Mouse (Mus musculus): ENCODE data around the gene Gm43191. TPM values are rescaled to one million over a fixed set of nuclear protein-coding genes. Genes with fewer than 3 reads are reported as not detected.
"Not testable (repeated sequence)": the region's sequence is repeated elsewhere in the genome, so short reads cannot be mapped to it uniquely, and the experiment has no call there.

Gm43191 gene
- polyA plus RNA-seq, 2 experiments from 2014 or later, result not detected

- ATAC-seq, result peak; percentile 1
Measured at GRCm38 (mm10) chr3:116661288-116661869, 19.7 kb downstream of the Gm43191 start.

GRCm38 (mm10) chr3:116659856-116660430 is 21.1 kb downstream of the Gm43191 start:
- no peak for ATAC-seq

GRCm38 (mm10) chr3:116658928-116659565 is 22.0 kb downstream of the Gm43191 start:
- ATAC-seq, result peak; percentile 23

- peak; percentile 50 for ATAC-seq
Measured at GRCm38 (mm10) chr3:116656184-116656965, 24.7 kb downstream of the Gm43191 start.

GRCm38 (mm10) chr3:116654051-116654450 is 27.0 kb downstream of the Gm43191 start:
- ATAC-seq, result not testable (repeated sequence)

GRCm38 (mm10) chr3:116653278-116653945 is 27.6 kb downstream of the Gm43191 start:
- no peak for ATAC-seq

GRCm38 (mm10) chr3:116652033-116652446 is 29.0 kb downstream of the Gm43191 start:
- no peak for ATAC-seq

- no peak for ATAC-seq
Measured at GRCm38 (mm10) chr3:116650698-116651097, 30.4 kb downstream of the Gm43191 start.

- no peak for ATAC-seq
Measured at GRCm38 (mm10) chr3:116648805-116649204, 32.3 kb downstream of the Gm43191 start.

GRCm38 (mm10) chr3:116646387-116646786 is 34.7 kb downstream of the Gm43191 start:
- no peak for ATAC-seq

- ATAC-seq, result no peak
Measured at GRCm38 (mm10) chr3:116642373-116642772, 38.7 kb downstream of the Gm43191 start.

GRCm38 (mm10) chr3:116641811-116642371 is 39.2 kb downstream of the Gm43191 start:
- ATAC-seq, result no peak

GRCm38 (mm10) chr3:116640024-116640423 is 41.0 kb downstream of the Gm43191 start:
- peak; percentile 54 for ATAC-seq

- ATAC-seq, result no peak
Measured at GRCm38 (mm10) chr3:116638572-116638971, 42.5 kb downstream of the Gm43191 start.

GRCm38 (mm10) chr3:116637693-116638476 is 43.2 kb downstream of the Gm43191 start:
- no peak for ATAC-seq

- ATAC-seq, result no peak
Measured at GRCm38 (mm10) chr3:116635799-116636198, 45.3 kb downstream of the Gm43191 start.

- no peak for ATAC-seq
Measured at GRCm38 (mm10) chr3:116634853-116635252, 46.2 kb downstream of the Gm43191 start.

GRCm38 (mm10) chr3:116634091-116634490 is 47.0 kb downstream of the Gm43191 start:
- no peak for ATAC-seq

GRCm38 (mm10) chr3:116632971-116633370 is 48.1 kb downstream of the Gm43191 start:
- no peak for ATAC-seq

GRCm38 (mm10) chr3:116631459-116631858 is 49.6 kb downstream of the Gm43191 start:
- ATAC-seq, result no peak

GRCm38 (mm10) chr3:116622641-116623040 is 58.4 kb downstream of the Gm43191 start:
- ATAC-seq, result no peak

Measured in CD4-positive, CD25-positive, alpha-beta regulatory T cell, adult 4 months (primary cell).